Mouse (Mus musculus): ENCODE data around the gene Nrxn1. TPM values are rescaled to one million over a fixed set of nuclear protein-coding genes. Genes with fewer than 3 reads are reported as not detected.

Gene Nrxn1
- total RNA-seq, 2 experiments from 2014 or later, result 1.8 TPM

GRCm38 (mm10) chr17:90990747-90991146, 102.1 kb downstream of the Nrxn1 start:
- no peak for DNase-seq (ENCODE audit: low spot score in 2 of 2)

- DNase-seq (ENCODE audit: low spot score in 2 of 2), result peak in 1 of 2 experiments; percentile 6
Measured at GRCm38 (mm10) chr17:90962904-90963531, 129.9 kb downstream of the Nrxn1 start.

- DNase-seq (ENCODE audit: low spot score in 2 of 2), result no peak
Measured at GRCm38 (mm10) chr17:90955221-90955620, 137.7 kb downstream of the Nrxn1 start.

- DNase-seq (ENCODE audit: low spot score in 2 of 2), result no peak
Measured at GRCm38 (mm10) chr17:90934929-90935328, 157.9 kb downstream of the Nrxn1 start.

DNA sequence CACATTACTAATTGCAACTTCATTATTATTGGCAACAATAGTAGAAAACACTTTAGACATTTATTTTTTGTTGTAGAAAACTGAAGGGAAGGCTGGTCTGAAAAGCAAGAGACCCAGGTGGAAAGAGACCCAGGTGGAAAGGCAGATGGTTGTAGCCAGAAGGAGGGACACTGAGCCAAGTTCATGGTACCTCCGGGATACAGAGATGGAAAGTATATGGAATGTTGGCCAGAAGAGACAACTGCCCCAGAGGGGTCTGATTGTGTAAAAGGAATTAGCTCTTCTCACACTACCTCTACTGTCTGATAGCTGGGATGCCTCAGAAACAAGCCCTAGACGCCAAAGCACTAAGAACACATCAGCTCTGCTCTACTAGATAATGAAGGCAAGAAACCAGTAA, 179.6 kb downstream of the Nrxn1 start:
- DNase-seq (ENCODE audit: low spot score in 2 of 2), result no peak

- no peak for DNase-seq (ENCODE audit: low spot score in 2 of 2)
Measured at GRCm38 (mm10) chr17:90912746-90913145, 180.1 kb downstream of the Nrxn1 start.

DNA sequence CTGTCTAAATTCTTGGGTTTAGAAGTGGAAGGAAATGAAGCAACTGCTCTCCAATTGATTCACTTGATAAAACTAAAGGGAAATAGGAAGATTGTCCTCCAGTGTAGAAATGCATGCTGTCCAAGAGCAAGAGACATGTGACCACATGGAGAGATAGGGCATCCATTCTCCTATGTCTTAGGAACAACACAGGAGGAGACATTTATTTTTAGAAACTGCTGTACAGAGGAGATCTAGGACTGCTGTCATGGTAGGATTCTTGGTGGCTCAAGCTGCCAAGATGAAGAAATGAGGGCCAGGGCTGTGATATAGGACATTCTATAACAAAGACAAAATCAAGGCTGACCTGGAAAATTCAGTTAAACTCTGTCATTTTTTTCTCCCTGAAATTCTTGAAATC, 180.5 kb downstream of the Nrxn1 start:
- DNase-seq (ENCODE audit: low spot score in 2 of 2), result no peak

DNA sequence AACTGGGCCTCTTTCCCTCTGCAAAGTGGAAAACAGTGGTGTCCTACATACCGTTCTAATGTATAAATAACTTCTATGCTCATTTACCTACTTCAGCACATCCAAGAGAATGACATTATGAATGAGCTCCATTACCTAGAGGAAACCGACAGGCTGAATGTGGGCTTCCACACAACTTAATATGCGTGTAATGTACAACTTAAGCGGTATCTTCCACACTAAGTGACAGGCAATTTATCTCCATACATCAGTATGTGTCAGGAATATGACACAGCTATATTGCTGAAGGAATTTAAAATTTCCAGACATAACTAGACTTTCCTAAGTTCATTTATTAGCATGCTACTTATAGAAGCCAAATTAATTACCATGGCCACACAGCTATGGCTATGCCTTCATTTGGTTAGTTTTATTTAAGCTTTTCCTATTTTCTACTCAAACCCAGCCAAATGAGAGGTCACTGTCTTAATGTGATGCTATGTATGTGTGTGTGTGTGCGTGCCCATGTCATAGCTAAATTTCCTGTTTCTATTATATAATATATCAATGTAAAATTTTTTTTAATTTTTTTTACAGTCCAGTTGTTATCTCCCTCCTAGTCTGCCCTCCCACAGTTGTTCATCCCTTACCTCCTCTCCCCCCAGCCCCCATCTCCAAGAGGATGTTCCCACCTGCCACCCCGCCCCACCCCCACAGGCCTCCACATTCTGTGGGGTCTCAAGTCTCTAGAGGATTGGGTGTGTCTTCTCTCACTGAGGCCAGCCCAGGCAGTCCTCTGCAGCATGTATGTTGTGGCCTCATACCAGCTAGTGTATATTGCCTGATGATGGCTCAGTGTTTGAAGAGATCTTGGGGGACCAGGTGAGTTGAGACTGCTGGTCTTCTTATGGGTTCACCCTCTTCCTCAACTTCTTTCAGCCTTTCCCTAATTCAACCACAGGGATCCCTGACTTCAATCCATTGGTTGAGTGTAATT, 186.5 kb downstream of the Nrxn1 start:
- no peak for DNase-seq (ENCODE audit: low spot score in 2 of 2)

- DNase-seq (ENCODE audit: low spot score in 2 of 2), result no peak
Measured at GRCm38 (mm10) chr17:90905143-90905542, 187.7 kb downstream of the Nrxn1 start.

- peak in 1 of 2 experiments; percentile 10 for DNase-seq (ENCODE audit: low spot score in 2 of 2)
Measured at GRCm38 (mm10) chr17:90892327-90893259, 200.3 kb downstream of the Nrxn1 start.

DNA sequence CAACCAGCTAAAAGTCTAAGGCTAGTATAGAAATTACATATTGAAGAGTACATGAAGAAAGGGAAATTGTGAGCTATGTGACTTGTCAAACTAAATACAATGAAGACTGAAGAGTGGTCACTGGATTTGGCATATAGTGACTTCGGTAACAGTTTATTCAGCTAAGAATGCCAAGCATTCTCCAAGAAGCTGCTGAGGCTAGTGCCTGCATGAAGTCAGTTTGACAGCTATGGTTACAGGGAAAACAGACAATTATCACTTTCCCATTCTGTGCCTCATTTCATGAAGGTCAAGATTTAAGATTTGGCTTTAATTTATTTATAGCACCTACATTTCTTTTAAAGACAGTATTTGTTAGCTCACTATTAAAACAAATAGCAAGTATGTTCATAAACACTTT, 201.2 kb downstream of the Nrxn1 start:
- no peak for DNase-seq (ENCODE audit: low spot score in 2 of 2)

DNA sequence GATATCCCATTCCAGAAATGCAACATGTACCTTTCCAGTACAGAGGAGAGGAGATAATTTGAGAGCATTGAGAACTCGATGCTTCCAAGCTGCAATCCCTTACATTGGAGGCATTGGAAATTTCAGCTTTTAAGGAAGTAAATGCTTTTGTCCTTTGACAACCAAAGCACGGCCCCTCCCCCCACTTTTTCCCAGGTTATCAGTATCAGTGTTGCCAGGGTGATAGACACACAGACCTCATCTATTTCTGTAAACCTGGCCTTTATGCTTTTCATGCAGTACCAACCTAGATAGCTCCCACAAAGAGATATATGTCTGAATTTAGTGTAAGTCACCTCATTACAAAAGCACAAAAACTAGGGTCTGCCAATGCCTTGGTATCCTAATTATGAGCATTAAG, 235.6 kb downstream of the Nrxn1 start:
- DNase-seq (ENCODE audit: low spot score in 2 of 2), result no peak

DNA sequence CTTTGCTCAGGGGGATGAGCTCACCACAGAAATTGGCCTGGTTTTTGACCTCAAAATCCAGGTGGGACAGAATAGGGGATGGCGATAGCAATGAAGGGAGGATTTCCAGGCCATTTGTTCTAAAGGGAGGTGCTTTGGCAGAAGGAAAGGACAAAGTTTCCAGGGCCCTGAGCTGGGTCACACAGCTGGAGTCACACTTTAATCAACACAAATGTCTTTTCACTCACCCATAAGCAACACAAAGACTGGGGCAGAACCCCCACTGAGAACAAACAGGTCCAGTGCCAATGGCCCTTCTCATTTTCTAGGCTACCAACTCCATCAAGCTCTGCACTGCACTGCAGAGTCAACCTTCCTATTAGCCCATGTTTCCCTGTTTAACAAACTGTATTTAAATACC, 249.0 kb downstream of the Nrxn1 start:
- no peak for DNase-seq (ENCODE audit: low spot score in 2 of 2)

DNA sequence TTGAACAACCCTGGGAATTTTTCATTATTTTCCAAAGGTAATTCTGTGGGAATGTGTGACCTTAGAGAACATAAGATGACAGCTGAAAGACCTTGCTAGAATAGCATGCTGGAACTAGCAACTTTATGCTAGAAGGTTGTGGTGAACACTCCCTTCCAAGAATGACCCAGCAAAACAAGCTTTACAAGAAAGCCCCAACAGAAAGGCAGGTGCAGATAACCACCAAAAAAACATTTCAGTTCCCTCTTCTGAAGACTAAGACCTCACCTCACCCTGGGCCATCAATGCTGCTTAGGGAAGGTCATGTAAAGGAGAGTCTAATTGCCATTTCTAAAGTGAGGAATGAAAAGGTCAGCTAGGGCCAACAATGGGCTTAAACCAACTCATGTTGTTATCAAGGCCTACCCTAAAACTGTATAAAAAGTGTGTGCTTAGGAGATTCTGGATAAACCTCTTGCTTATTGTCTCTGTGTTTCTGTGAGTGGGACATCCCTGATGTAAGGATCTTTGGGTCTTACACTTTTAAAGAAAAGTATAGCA, 249.7 kb downstream of the Nrxn1 start:
- DNase-seq (ENCODE audit: low spot score in 2 of 2), result no peak

DNA sequence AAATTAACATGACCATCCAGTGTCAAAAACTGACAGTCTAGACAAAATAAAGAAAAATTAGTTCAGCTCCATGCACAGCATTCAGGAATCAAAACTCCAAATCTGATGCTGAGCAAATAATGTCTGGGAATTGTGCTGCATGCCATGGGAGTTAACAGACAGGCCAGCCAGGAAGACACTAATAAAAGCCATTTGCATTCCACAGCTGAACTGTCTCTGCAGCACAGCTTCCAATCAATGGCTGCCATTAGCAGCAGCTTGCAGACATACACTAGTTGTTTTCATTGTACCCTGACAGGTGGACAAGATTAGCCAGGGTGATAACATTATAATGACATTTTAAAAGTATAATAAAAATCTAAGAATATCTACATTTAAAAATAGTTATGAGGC, 255.9 kb downstream of the Nrxn1 start:
- no peak for DNase-seq (ENCODE audit: low spot score in 2 of 2)

DNA sequence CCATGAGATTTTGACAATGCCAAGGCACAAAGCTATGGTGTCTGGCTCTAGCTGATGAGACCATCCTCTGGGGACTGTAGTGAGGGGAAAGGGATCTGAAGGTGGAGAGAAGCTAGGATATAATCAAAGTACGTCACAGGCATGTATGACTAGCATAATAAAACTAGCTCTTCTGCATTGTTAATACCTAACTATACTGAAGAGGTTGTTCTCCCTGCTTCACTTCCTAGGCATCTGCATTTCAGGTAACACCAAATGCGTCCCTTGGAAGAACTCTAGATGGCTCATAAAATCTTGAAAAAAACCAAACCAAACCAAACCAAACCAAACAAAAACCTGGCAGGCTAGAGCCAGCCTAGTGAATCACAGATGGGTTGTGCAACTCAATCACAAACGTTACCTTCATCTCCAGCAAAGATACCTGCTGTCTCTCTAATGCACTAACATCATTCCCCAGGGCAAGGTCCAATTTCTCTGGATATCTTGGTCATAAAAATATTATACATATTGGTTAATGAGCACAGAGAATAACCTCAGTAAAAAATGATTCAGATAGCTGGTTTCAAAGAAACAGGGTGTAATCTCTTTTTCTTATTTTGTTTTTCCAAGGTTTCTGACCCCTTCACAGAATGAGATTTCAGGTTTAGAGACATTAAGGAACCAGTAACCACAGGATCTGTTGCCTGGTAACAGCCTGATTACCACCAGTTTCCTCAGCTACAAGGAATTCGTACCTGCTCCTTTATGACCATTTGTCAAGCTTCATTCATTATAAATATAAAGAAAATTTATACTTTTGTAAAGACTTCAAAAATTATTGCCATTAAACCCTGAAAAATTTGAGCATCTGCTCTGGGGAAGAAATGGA, 256.5 kb downstream of the Nrxn1 start:
- no peak for DNase-seq (ENCODE audit: low spot score in 2 of 2)

DNA sequence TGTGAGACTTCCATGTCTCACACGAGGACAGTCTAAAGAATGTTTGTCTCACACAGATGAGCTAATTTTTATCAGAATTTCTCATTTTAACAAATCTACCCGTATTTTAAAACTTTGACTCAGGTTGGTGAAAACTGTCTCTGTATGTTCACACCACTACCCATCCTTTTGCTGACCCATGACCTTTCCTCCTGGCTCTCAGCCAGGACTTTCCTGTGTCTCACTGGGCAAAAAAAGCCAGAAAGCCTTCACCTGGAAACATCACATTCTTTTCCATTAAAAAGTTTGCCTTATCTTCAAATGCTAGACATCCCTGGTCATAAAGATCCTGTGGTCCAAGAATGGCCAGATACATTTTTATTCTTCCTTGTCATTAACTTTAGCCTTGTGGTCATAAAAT, 274.5 kb downstream of the Nrxn1 start:
- DNase-seq (ENCODE audit: low spot score in 2 of 2), result no peak

DNA sequence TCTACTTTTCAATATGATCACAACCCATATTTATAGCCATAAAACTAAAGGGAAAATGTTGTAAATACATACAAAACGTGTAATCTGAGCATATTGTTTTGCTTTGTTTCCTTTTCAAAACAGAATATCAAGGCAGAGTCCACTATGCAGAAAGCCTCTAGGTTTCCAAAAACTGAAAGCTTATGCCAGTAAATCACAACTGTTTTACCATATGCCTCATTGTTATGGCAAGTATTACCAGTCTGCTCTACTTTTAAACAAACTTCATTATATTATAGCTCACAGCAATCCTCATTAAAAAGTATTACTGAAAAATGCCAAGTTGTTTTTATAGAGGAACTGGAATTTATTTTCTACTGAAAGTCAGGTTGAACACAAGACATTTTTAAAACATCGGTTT, 275.0 kb downstream of the Nrxn1 start:
- no peak for DNase-seq (ENCODE audit: low spot score in 2 of 2)

GRCm38 (mm10) chr17:90815306-90815705, 277.6 kb downstream of the Nrxn1 start:
- no peak for DNase-seq (ENCODE audit: low spot score in 2 of 2)

DNA sequence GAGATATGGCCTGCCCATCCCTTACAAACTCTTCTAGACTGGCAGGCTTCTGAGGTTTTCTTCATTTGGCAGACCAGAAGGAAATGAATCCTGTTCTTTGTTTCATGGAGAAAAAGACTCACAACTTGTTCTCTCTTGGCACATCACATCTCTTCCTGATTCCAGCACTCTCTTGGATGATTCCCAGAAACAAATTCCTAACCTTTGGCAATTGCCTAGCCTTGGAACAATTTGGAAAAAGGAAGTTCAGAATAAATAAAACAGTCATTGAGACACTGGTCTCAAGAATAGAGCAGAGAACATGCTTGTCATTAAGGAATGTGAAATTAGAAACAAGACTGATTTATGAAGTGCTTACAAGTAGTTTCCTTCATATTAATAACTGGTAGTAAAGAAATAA, 279.1 kb downstream of the Nrxn1 start:
- no peak for DNase-seq (ENCODE audit: low spot score in 2 of 2)
